Mouse (Mus musculus): Measurements from ENCODE around the gene Gm29797. TPM values are rescaled to one million over a fixed set of nuclear protein-coding genes. Genes with fewer than 3 reads are reported as not detected.

Gm29797 gene
- polyA plus RNA-seq, 1 experiment from 2014 or later: 0.47 TPM

DNA sequence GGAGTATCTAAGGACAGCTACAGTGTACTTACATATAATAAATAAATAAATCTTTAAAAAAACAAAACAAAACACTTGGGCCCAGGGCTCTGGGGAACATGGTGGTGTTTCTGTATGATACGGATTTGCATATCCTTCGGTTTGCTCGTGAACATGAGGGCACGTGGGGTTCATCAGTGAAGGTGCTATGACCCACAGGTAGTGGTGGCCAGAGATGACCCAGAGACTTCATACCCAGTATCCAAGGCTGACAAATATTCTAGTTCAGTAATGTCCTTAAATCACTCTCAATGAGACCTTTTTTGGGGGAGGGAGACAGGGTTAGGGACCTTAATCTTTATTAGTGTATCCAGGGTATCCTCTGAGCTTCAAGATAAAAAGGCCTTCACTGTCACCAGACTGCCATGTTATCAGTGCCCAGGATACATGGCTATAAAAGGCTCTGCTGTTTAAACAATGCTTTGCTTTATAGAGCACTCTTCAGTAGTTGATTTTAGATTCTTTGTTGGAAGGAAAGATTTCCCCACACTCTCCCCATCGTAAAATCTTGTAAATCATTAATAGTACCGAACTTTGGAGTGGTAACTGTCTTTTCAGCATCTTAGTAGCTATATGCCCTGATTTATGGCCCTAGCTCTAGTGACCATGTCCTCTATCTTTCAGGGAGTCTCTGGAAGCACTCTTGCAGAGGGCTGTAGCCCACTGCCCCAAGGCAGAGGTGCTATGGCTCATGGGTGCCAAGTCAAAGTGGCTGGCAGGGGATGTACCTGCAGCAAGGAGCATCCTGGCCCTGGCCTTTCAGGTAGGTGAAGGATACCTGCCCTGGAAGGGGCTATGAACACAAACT, 10.0 kb upstream of the Gm29797 start:
- no peaks in the 10 kb centered on the region for H3K9me3 ChIP-seq (ENCODE audit: control insufficient read depth, low read length)
- no peak overlapping the region for H3K9ac ChIP-seq (ENCODE audit: low read depth, low read length)
- H3K4me2 ChIP-seq (ENCODE audit: low read depth, low read length): no peak overlapping the region
- no peaks in the 10 kb centered on the region for H3K27me3 ChIP-seq (replicated peaks; ENCODE audit: control insufficient read depth, insufficient read depth, low read length)
- H3K4me1 ChIP-seq (ENCODE audit: control insufficient read depth, insufficient read depth, low read length): no peaks in the 10 kb centered on the region
- DNase-seq (ENCODE audit: low spot score): no peak
- no peak overlapping the region for H3K4me3 ChIP-seq (ENCODE audit: low read depth, low read length)
- H3K27ac ChIP-seq (replicated peaks; ENCODE audit: low read depth, low read length): no peak overlapping the region
- H3K36me3 ChIP-seq (ENCODE audit: control insufficient read depth, insufficient read depth, low read length): peaks cover 99% of the 10 kb centered on the region
- no peak for ATAC-seq (ENCODE audit: low read depth)
- WGBS: 93% methylated on average over 6 of the region's 6 CpGs

DNA sequence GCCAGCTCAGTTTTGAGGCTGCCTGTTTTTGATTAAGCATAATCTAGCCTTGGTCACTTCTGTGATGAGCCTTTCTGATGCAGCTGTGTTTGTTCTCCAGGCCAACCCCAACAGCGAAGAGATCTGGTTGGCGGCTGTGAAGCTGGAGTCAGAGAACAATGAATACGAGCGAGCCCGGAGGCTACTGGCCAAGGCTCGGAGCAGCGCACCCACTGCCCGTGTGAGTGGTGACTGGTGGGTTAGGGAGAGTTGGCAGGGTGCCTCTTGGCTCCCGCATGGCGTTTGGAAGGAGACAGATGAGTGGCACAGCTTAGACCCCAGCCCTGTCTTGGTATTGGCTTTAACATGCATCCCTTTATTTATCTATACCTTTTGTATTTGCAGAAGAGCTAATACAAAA, 7.9 kb upstream of the Gm29797 start:
- no peaks in the 10 kb centered on the region for H3K9me3 ChIP-seq (ENCODE audit: control insufficient read depth, low read length)
- no peak overlapping the region for H3K27ac ChIP-seq (replicated peaks; ENCODE audit: low read depth, low read length)
- no peaks in the 10 kb centered on the region for H3K4me1 ChIP-seq (ENCODE audit: control insufficient read depth, insufficient read depth, low read length)
- DNase-seq (ENCODE audit: low spot score): no peak
- no peaks in the 10 kb centered on the region for H3K27me3 ChIP-seq (replicated peaks; ENCODE audit: control insufficient read depth, insufficient read depth, low read length)
- 87% methylated on average over 10 of the region's 10 CpGs for WGBS
- H3K4me2 ChIP-seq (ENCODE audit: low read depth, low read length): no peak overlapping the region
- no peak overlapping the region for H3K4me3 ChIP-seq (ENCODE audit: low read depth, low read length)
- H3K9ac ChIP-seq (ENCODE audit: low read depth, low read length): no peak overlapping the region
- peaks cover 99% of the 10 kb centered on the region for H3K36me3 ChIP-seq (ENCODE audit: control insufficient read depth, insufficient read depth, low read length)
- no peak for ATAC-seq (ENCODE audit: low read depth)

GRCm38 (mm10) chr2:181653065-181653464, 3.8 kb upstream of the Gm29797 start:
- Histone ChIP-seq H3K27me3 (replicated peaks; ENCODE audit: control insufficient read depth, insufficient read depth, low read length) (no peaks in the 10 kb centered on the region), H3K36me3 (ENCODE audit: control insufficient read depth, insufficient read depth, low read length) (peaks cover 93% of the 10 kb centered on the region), H3K9me3 (ENCODE audit: control insufficient read depth, low read length) (no peaks in the 10 kb centered on the region), H3K27ac (replicated peaks; ENCODE audit: low read depth, low read length) (no peak overlapping the region), H3K4me3 (ENCODE audit: low read depth, low read length) (no peak overlapping the region), H3K4me1 (ENCODE audit: control insufficient read depth, insufficient read depth, low read length) (no peaks in the 10 kb centered on the region), H3K9ac (ENCODE audit: low read depth, low read length) (no peak overlapping the region), H3K4me2 (ENCODE audit: low read depth, low read length) (no peak overlapping the region)
- DNase-seq (ENCODE audit: low spot score): no peak
- ATAC-seq (ENCODE audit: low read depth): no peak

DNA sequence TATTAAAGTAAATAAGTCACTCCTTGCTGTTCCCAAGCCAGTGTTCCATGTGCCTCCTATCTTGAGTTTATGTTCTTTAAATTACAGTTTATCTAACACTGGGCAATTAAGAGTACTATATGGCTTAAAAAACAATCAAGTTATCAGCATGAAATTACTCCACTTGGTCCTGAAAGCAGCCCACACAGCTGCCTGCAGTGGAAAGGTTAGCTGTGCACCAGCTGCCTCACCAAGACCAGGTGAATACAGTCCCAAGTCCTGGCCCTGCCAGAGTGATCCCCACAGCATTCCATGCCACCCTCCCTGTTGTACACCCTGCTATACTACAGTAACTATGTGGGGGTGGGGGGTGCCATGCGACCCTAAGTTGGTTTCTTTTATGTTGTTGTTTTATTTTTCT, 3.3 kb upstream of the Gm29797 start:
- WGBS: 94% methylated on average over 1 of the region's 1 CpGs
- no peak overlapping the region for H3K4me3 ChIP-seq (ENCODE audit: low read depth, low read length)
- no peak overlapping the region for H3K27ac ChIP-seq (replicated peaks; ENCODE audit: low read depth, low read length)
- no peak overlapping the region for H3K9ac ChIP-seq (ENCODE audit: low read depth, low read length)
- no peak for ATAC-seq (ENCODE audit: low read depth)
- DNase-seq (ENCODE audit: low spot score): no peak
- H3K36me3 ChIP-seq (ENCODE audit: control insufficient read depth, insufficient read depth, low read length): peaks cover 88% of the 10 kb centered on the region
- no peak overlapping the region for H3K4me2 ChIP-seq (ENCODE audit: low read depth, low read length)
- no peaks in the 10 kb centered on the region for H3K4me1 ChIP-seq (ENCODE audit: control insufficient read depth, insufficient read depth, low read length)
- H3K9me3 ChIP-seq (ENCODE audit: control insufficient read depth, low read length): no peaks in the 10 kb centered on the region
- H3K27me3 ChIP-seq (replicated peaks; ENCODE audit: control insufficient read depth, insufficient read depth, low read length): no peaks in the 10 kb centered on the region

DNA sequence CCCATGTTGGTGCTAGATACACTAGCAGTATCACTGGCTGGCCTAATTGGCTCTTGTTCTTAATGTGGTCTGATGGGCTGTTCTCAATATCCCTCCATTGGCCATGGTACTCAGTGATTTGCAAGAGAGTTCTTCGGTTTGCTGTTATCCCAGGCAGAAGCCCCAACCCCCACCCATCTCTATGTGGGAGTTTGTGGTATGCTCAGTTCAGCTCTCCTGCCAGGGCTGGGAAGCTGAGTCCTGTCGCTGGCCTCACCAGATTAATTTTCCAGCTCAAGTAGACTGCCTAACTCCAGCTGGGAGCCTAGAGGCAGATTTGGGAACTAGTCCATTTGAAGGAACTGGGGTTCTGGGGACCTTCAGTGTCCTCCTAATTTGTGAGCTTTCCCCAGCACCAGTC, 607 bp downstream of the Gm29797 start:
- Histone ChIP-seq H3K4me1 (ENCODE audit: control insufficient read depth, insufficient read depth, low read length) (no peaks in the 10 kb centered on the region; the same call in 1 of the 2 replicates), H3K27me3 (replicated peaks; ENCODE audit: control insufficient read depth, insufficient read depth, low read length) (no peaks in the 10 kb centered on the region), H3K4me2 (ENCODE audit: low read depth, low read length) (no peak overlapping the region), H3K36me3 (ENCODE audit: control insufficient read depth, insufficient read depth, low read length) (peaks cover 49% of the 10 kb centered on the region), H3K9me3 (ENCODE audit: control insufficient read depth, low read length) (no peaks in the 10 kb centered on the region), H3K9ac (ENCODE audit: low read depth, low read length) (no peak overlapping the region), H3K4me3 (ENCODE audit: low read depth, low read length) (no peak overlapping the region), H3K27ac (replicated peaks; ENCODE audit: low read depth, low read length) (no peak overlapping the region; the same call in 1 of the 2 replicates)
- WGBS: 68% methylated on average over 2 of the region's 2 CpGs
- DNase-seq (ENCODE audit: low spot score) (peak; percentile 15), ATAC-seq (ENCODE audit: low read depth) (no peak)

GRCm38 (mm10) chr2:181658528-181658927, 1.7 kb downstream of the Gm29797 start:
- Histone ChIP-seq H3K9ac (ENCODE audit: low read depth, low read length) (no peak overlapping the region), H3K27ac (replicated peaks; ENCODE audit: low read depth, low read length) (no peak overlapping the region), H3K4me1 (ENCODE audit: control insufficient read depth, insufficient read depth, low read length) (no peaks in the 10 kb centered on the region; the same call in 1 of the 2 replicates), H3K36me3 (ENCODE audit: control insufficient read depth, insufficient read depth, low read length) (peaks cover 38% of the 10 kb centered on the region), H3K9me3 (ENCODE audit: control insufficient read depth, low read length) (no peaks in the 10 kb centered on the region), H3K4me3 (ENCODE audit: low read depth, low read length) (no peak overlapping the region), H3K27me3 (replicated peaks; ENCODE audit: control insufficient read depth, insufficient read depth, low read length) (no peaks in the 10 kb centered on the region), H3K4me2 (ENCODE audit: low read depth, low read length) (no peak overlapping the region)
- DNase-seq (ENCODE audit: low spot score) (no peak), ATAC-seq (ENCODE audit: low read depth) (no peak)
- WGBS: 88% methylated on average over 7 of the region's 7 CpGs

- Histone ChIP-seq H3K9ac (ENCODE audit: low read depth, low read length) (no peak overlapping the region), H3K27ac (replicated peaks; ENCODE audit: low read depth, low read length) (no peak overlapping the region), H3K36me3 (ENCODE audit: control insufficient read depth, insufficient read depth, low read length) (peaks cover 33% of the 10 kb centered on the region), H3K4me1 (ENCODE audit: control insufficient read depth, insufficient read depth, low read length) (no peaks in the 10 kb centered on the region; the same call in 1 of the 2 replicates), H3K4me2 (ENCODE audit: low read depth, low read length) (no peak overlapping the region), H3K4me3 (ENCODE audit: low read depth, low read length) (no peak overlapping the region), H3K27me3 (replicated peaks; ENCODE audit: control insufficient read depth, insufficient read depth, low read length) (no peaks in the 10 kb centered on the region), H3K9me3 (ENCODE audit: control insufficient read depth, low read length) (no peaks in the 10 kb centered on the region)
- DNase-seq (ENCODE audit: low spot score): peak; percentile 76
- WGBS: 39% methylated on average over 17 of the region's 17 CpGs
- ATAC-seq (ENCODE audit: low read depth): peak; percentile 61
Observed at GRCm38 (mm10) chr2:181658930-181659555, 2.2 kb downstream of the Gm29797 start.

DNA sequence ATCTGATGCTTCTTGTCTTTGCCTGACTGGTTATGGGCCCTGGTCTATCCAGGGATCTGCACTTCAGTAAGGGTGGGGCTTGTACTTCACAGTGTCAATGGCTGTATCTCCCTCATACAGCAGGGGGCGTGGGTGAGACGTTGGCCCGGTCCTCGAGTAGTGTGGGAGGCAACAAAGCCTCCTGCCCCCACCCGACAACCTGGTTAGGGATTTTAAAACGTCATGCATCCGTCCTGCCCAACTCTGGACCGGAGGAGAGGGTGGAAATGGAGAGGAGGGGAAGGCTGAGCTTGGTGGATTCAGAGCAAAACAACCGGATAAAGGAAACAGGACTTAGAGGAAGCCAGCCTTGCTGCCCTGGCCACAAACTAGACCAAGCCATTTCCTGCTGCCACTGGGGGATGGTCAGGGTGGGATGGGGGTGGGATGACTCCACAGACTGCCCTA, 2.8 kb downstream of the Gm29797 start:
- no peak overlapping the region for H3K27ac ChIP-seq (replicated peaks; ENCODE audit: low read depth, low read length)
- peaks cover 27% of the 10 kb centered on the region for H3K36me3 ChIP-seq (ENCODE audit: control insufficient read depth, insufficient read depth, low read length)
- H3K4me2 ChIP-seq (ENCODE audit: low read depth, low read length): peak overlapping the region; percentile 19; the same call in 1 of the 2 replicates
- peak; percentile 79 for ATAC-seq (ENCODE audit: low read depth)
- H3K9me3 ChIP-seq (ENCODE audit: control insufficient read depth, low read length): no peaks in the 10 kb centered on the region
- no peaks in the 10 kb centered on the region; the same call in 1 of the 2 replicates for H3K4me1 ChIP-seq (ENCODE audit: control insufficient read depth, insufficient read depth, low read length)
- 9% methylated on average over 9 of the region's 9 CpGs for WGBS
- no peak overlapping the region for H3K9ac ChIP-seq (ENCODE audit: low read depth, low read length)
- peak; percentile 60 for DNase-seq (ENCODE audit: low spot score)
- H3K27me3 ChIP-seq (replicated peaks; ENCODE audit: control insufficient read depth, insufficient read depth, low read length): no peaks in the 10 kb centered on the region
- no peak overlapping the region for H3K4me3 ChIP-seq (ENCODE audit: low read depth, low read length)
